8 mouse cellular contexts compared by ENCODE assay signal in genomic region chr17:68837013-68837858, GRCm38 (mm10). TPM values are rescaled to one million over a fixed set of nuclear protein-coding genes. Genes with fewer than 3 reads are reported as not detected.
DNase-seq lines count a peak whose midpoint lies in the region; ATAC-seq lines count a peak whose summit lies in the region.

No protein-coding gene starts in this region.

- H3K4me3 ChIP-seq in forebrain, embryonic 14.5 days (ENCODE audit: low read depth, low read length), result peak overlapping the region; percentile 57
- peak overlapping the region; percentile 59 for H3K4me3 ChIP-seq in neural tube, embryonic 12.5 days

- peaks cover 12% of the 10 kb centered on the region; the same call in 1 of the 2 replicates for H3K4me1 ChIP-seq in forebrain, embryonic 14.5 days (ENCODE audit: control insufficient read depth, insufficient read depth, low read length)
- peaks cover 24% of the 10 kb centered on the region; the same call in 1 of the 2 replicates for H3K4me1 ChIP-seq in neural tube, embryonic 12.5 days

- peak overlapping the region; percentile 70 for H3K9ac ChIP-seq in forebrain, embryonic 14.5 days (ENCODE audit: low read length)
- H3K9ac ChIP-seq in neural tube, embryonic 12.5 days, result peak overlapping the region; percentile 62

- WGBS in forebrain, embryonic 14.5 days, result under 1% methylated on average over 69 of the region's 72 CpGs
- under 1% methylated on average over 71 of the region's 72 CpGs for WGBS in neural tube, embryonic 12.5 days

- peak overlapping the region; percentile 87 for H3K4me2 ChIP-seq in forebrain, embryonic 14.5 days (ENCODE audit: low read length)
- peak overlapping the region; percentile 82 for H3K4me2 ChIP-seq in neural tube, embryonic 12.5 days (replicated peaks)

- peak; percentile 11 to 38 for DNase-seq in cerebellum, adult 18-20 months
- peak; percentile 51 for DNase-seq in adrenal gland, postnatal 14 days
- DNase-seq in forebrain, embryonic 14.5 days (ENCODE audit: low spot score), result peak; percentile 78
- peak; percentile 27 for DNase-seq in heart, postnatal 4 days
- DNase-seq in left cerebral cortex, postnatal 14 days (ENCODE audit: low spot score in 2 of 2), result peak; percentile 35 to 51
- no peak for DNase-seq in B cell, adult 2 months

- H3K36me3 ChIP-seq in forebrain, embryonic 14.5 days (ENCODE audit: control insufficient read depth, insufficient read depth, low read length), result no peaks in the 10 kb centered on the region
- no peaks in the 10 kb centered on the region for H3K36me3 ChIP-seq in neural tube, embryonic 12.5 days

- intact Hi-C loops in left cerebral cortex, postnatal 14 days (cut with DNase I), result loop anchor here (5.0 kb wide), 1 partner anchor 80 kb away; no protein-coding TSS in a partner anchor

- H3K9me3 ChIP-seq in forebrain, embryonic 14.5 days (replicated peaks; ENCODE audit: control insufficient read depth, low read length), result no peaks in the 10 kb centered on the region
- no peaks in the 10 kb centered on the region for H3K9me3 ChIP-seq in neural tube, embryonic 12.5 days

- peaks cover 18% of the 10 kb centered on the region; the same call in 1 of the 2 replicates for H3K27me3 ChIP-seq in forebrain, embryonic 14.5 days (replicated peaks; ENCODE audit: control insufficient read depth, insufficient read depth, low read length)
- peaks cover 32% of the 10 kb centered on the region for H3K27me3 ChIP-seq in neural tube, embryonic 12.5 days (replicated peaks)

- no peak for ATAC-seq in cerebellum, adult (ENCODE audit: insufficient number of reproducible peaks, low FRiP score, low TSS enrichment)
- peak; percentile 77 for ATAC-seq in forebrain, embryonic 14.5 days
- peak; percentile 78 for ATAC-seq in neural tube, embryonic 12.5 days (ENCODE audit: low FRiP score, low read depth)

- no peak overlapping the region; the same call in 1 of the 2 replicates for H3K27ac ChIP-seq in forebrain, embryonic 14.5 days (ENCODE audit: low read depth, low read length)
- H3K27ac ChIP-seq in neural tube, embryonic 12.5 days, result no peak overlapping the region

RNA-seq across cellular contexts. Expression of gene Tmem200c, which starts 10.8 kb away (rescaled TPM):
- 0.70 and 0.90 TPM in 2 replicates for total RNA-seq in adrenal gland, postnatal 14 days (2021)
- polyA plus RNA-seq in forebrain, embryonic 14.5 days (2014; fragmentation: Nextera tagmentation; extraction: Ambion mirVana), result 1.0 and 2.0 TPM in 2 replicates
- not detected for total RNA-seq in heart, postnatal 4 days (2021)
- 10 to 100 TPM; 22.3 to 23.8 TPM for total RNA-seq in left cerebral cortex, postnatal 14 days (2021)
- 2.6 and 3.5 TPM in 2 replicates for polyA plus RNA-seq in neural tube, embryonic 12.5 days (2016; fragmentation: Nextera tagmentation; extraction: Ambion mirVana)

Comparison
In these comparisons a context has a peak if more than half of its experiments do, and no peak if none do; other contexts are left out.
1. DNase-seq: peak in cerebellum, adult 18-20 months (2 of 2), adrenal gland, postnatal 14 days (single experiment), forebrain, embryonic 14.5 days (single experiment), heart, postnatal 4 days (single experiment) and left cerebral cortex, postnatal 14 days (2 of 2); none in B cell, adult 2 months (0 of 2).
2. RNA of gene Tmem200c, which starts 10.8 kb away (total RNA-seq): 22.3 to 23.8 TPM in left cerebral cortex, postnatal 14 days; 0.70 to 0.90 TPM in adrenal gland, postnatal 14 days and not detected in heart, postnatal 4 days; every median in the first group is over 10 times any median in the second.